Mouse (Mus musculus) forebrain, embryonic 11.5 days (tissue): Measurements from ENCODE around the gene Kcnj4. TPM values are rescaled to one million over a fixed set of nuclear protein-coding genes. Genes with fewer than 3 reads are reported as not detected.

Source experiments
- ATAC-seq: fragments of 200-750 bp; cut with Nextera tagmentation; replicated peaks from 2 replicates; pipeline ENCODE4 v1.8.0; 2017; ENCODE audit warnings: moderate TSS enrichment; ENCODE audit not compliant: low FRiP score
- DNase-seq: peaks from one replicate; pipeline ENCODE4 v3.0.0-alpha.2; 2017; ENCODE audit warnings: low spot score
- H3K27ac ChIP-seq: fragments of 300-500 bp; sonication (generic); 2 replicates; pipeline ENCODE4 v1.5.1; 2014; ENCODE audit warnings: low read depth, low read length
- H3K27me3 ChIP-seq: fragments of 300-500 bp; sonication (generic); 2 replicates; pipeline ENCODE4 v1.6.1; 2014; ENCODE audit warnings: mild to moderate bottlenecking, low read length, mixed read lengths; ENCODE audit not compliant: control insufficient read depth, insufficient read depth
- H3K36me3 ChIP-seq: fragments of 300-500 bp; sonication (generic); 2 replicates; pipeline ENCODE4 v1.6.1; 2014; ENCODE audit warnings: mild to moderate bottlenecking, low read length, moderate library complexity, mixed read lengths; ENCODE audit not compliant: control insufficient read depth, insufficient read depth
- H3K4me1 ChIP-seq: fragments of 300-500 bp; sonication (generic); replicated peaks from 2 replicates; pipeline ENCODE4 v1.6.1; 2014; ENCODE audit warnings: low read length, mixed read lengths; ENCODE audit not compliant: control insufficient read depth, insufficient read depth
- H3K4me2 ChIP-seq: fragments of 300-500 bp; sonication (generic); 2 replicates; pipeline ENCODE4 v1.6.1; 2014; ENCODE audit warnings: low read depth, mild to moderate bottlenecking, low read length, moderate library complexity, mixed read lengths; ENCODE audit not compliant: severe bottlenecking
- H3K4me3 ChIP-seq: fragments of 300-500 bp; sonication (generic); 2 replicates; pipeline ENCODE4 v1.5.1; 2014; ENCODE audit warnings: low read depth, low read length
- H3K9ac ChIP-seq: fragments of 300-500 bp; sonication (generic); 2 replicates; pipeline ENCODE4 v1.6.1; 2014; ENCODE audit warnings: low read length
- H3K9me3 ChIP-seq: fragments of 300-500 bp; sonication (generic); 2 replicates; pipeline ENCODE4 v1.6.1; 2016; ENCODE audit warnings: low read length, mixed read lengths; ENCODE audit not compliant: control insufficient read depth
- WGBS: fragments of 180-500 bp; shearing (Covaris S2); extraction: QIAGEN DNeasy Blood & Tissue Kit; methylation state at CpG from one replicate; pipeline ENCODE4 v1.1.7; 2014; 5-methylcytosine and 5-hydroxymethylcytosine counted together
- polyA plus RNA-seq: library from polyadenylated mRNA; unstranded; fragments of >200 nt; fragmentation: Nextera tagmentation; extraction: Ambion mirVana; gene quantifications from 2 replicates; pipeline ENCODE4 v1.2.1, GENCODE M21; 2014

The Kcnj4 gene
- polyA plus RNA-seq, 1 experiment from 2014 or later = not detected

DNA sequence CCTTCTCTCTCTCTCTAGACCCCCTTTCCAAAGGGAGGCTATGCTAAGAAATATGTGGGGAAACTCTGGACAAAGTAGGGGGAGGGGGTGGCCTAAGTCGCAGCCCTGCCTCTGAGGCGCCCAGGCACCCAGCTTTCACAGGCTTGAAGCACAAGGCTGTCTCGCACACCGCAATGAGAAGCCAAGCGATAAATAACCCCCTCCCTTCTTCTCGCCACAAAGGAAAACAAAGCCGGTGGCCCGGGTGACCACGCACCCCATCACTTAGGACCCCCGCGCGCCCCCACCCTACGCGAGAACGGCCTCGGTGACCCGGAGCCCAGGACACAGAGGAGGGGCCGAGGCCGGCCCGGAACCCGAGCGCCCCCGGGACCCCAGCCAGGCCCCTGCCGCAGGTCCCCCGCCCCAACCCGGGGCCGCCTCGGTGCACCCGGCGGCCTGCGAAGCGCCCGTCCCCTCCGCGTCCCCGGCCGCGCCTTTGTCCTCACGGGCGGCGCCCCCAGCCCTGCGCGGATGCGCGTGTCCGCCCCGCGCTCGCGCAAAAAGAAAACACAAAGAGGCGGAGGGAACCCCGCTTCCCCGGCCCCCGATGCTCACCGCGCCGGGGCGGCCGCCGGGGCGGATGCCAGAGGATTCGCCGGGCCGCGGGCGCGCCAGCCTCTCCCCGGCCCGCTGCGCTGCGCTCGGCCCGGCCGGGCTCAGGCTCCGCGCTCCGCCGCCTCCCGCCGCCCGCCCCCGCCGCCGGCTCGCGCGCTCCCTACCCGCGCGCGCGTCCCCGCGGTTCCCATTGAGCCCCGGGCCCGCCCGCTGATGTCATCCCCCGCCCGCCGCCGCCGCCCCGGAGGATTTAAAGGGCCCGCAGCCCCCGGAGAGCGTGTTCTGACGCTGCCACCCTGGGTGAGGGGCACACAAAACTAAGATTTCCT is 63.4 kb downstream of the Kcnj4 start:
- Histone ChIP-seq H3K27ac (peak overlapping the region; percentile 96), H3K36me3 (peaks cover 11% of the 10 kb centered on the region; the same call in 1 of the 2 replicates), H3K9ac (peak overlapping the region; percentile 100), H3K4me2 (peak overlapping the region; percentile 95), H3K27me3 (no peaks in the 10 kb centered on the region), H3K4me1 (peaks cover 15% of the 10 kb centered on the region), H3K9me3 (no peaks in the 10 kb centered on the region), H3K4me3 (peak overlapping the region; percentile 94)
- WGBS = 1% methylated on average over 55 of the region's 107 CpGs
- peak; percentile 81 for ATAC-seq
- DNase-seq = peak; percentile 92

DNA sequence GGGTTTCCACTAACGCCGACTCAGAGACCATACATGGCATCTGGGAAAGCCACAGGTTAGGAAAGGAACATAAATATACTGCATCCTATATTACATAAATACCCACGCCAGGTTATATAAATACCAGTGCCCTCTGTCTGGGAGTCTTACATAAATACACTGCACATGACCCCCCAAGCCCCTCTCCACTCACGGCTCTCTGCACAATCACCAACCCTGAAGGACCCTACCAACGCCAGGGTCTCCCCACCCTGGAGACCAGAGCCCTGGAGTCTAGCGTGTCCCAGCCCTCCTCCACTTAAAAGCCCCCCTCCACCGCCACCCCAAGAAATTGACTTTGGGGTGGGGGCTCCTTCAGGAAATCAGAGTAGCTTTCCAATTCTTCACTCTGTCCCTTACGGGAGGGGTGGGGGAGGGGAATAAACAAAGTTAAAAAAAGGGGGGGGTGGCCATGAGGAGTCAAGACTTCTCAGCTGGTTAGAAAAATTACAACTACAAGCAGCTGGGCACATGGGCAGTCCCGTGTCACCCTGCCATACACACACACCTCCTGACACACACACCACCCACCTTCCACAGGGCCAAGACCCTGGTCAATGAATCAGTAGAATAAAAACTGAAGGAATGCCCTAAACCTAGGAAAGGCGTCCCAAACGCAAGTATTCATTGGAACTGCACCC is 64.2 kb downstream of the Kcnj4 start:
- Histone ChIP-seq H3K9ac (peak overlapping the region; percentile 100), H3K4me1 (peaks cover 15% of the 10 kb centered on the region), H3K4me3 (peak overlapping the region; percentile 94), H3K36me3 (peaks cover 12% of the 10 kb centered on the region), H3K27me3 (no peaks in the 10 kb centered on the region), H3K4me2 (peak overlapping the region; percentile 95), H3K27ac (peak overlapping the region; percentile 96), H3K9me3 (no peaks in the 10 kb centered on the region)
- ATAC-seq (peak; percentile 25; the same call in 1 of the 2 replicates), DNase-seq (no peak)
- WGBS = 24% methylated on average over 11 of the region's 11 CpGs

DNA sequence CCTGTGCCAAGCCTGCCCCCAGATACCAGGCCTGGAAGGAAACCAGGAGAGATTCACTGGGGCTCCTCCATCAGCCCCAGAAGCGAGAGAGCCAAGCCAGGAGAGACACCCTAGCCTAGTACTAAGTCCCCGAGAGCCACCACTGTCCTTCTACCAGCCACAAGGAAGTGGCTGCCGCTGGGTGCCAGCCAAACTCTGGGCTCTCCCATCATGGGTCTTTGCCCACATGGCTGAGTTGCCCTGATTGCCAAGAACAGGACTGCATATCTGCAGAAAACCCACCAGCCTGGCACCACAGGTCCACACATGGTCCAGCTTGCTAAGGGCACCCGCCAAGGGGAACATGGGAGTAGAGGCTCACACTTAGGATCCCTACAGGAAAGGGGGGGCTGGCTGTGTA is 64.8 kb downstream of the Kcnj4 start:
- H3K27ac ChIP-seq = no peak overlapping the region
- WGBS = 79% methylated on average over 4 of the region's 4 CpGs
- H3K4me2 ChIP-seq = peak overlapping the region; percentile 95
- peaks cover 15% of the 10 kb centered on the region for H3K4me1 ChIP-seq
- no peak for ATAC-seq
- DNase-seq = no peak
- H3K9ac ChIP-seq = peak overlapping the region; percentile 100
- H3K9me3 ChIP-seq = no peaks in the 10 kb centered on the region
- H3K27me3 ChIP-seq = no peaks in the 10 kb centered on the region
- H3K4me3 ChIP-seq = peak overlapping the region; percentile 94
- H3K36me3 ChIP-seq = peaks cover 17% of the 10 kb centered on the region

DNA sequence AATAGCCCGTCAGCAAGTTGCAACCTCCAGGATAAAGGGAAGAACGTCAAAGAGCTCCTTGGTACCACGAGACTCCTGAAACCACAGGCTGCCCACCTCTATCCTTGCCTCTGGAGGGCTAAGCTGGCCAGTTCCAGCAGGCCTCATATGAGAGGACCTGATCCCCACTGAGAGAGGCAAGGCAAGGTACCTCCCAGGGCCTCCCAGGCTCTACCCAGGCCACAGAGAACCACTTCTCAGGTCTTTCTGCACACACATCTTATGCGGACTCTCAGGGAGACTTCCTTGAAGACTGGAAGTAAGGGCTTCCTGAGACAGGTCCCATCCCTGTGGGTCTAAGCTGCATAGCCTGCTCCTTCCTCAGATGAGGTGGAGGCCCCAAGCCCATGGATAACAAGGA is 65.7 kb downstream of the Kcnj4 start:
- H3K4me3 ChIP-seq = no peak overlapping the region; the same call in 1 of the 2 replicates
- no peaks in the 10 kb centered on the region for H3K27me3 ChIP-seq
- H3K9me3 ChIP-seq = no peaks in the 10 kb centered on the region
- peak overlapping the region; percentile 95 for H3K4me2 ChIP-seq
- peak overlapping the region; percentile 100; the same call in 1 of the 2 replicates for H3K9ac ChIP-seq
- no peak overlapping the region for H3K27ac ChIP-seq
- H3K4me1 ChIP-seq = peaks cover 15% of the 10 kb centered on the region
- DNase-seq = no peak
- ATAC-seq = no peak
- 78% methylated on average over 4 of the region's 4 CpGs for WGBS
- peaks cover 26% of the 10 kb centered on the region for H3K36me3 ChIP-seq

DNA sequence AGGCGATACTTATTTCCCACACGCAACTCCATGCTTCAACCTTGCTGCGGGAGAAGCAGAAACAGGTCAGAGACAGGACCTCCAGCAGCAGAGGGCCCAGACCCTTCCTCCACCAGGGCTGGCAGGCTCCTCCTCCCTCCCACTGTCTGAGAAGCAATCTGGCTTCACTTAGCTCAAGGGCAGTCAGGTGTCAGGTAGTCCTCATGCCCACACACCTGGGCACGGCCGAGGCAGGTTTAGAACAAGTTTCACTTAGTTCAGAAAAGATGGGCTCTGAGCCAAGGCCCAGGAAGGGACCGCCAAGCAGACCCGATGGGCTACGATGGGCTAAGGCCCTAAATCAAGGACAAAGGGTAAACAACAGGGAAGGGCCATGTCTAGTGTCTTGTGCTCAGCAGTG is 66.2 kb downstream of the Kcnj4 start:
- Histone ChIP-seq H3K9ac (no peak overlapping the region), H3K4me3 (no peak overlapping the region), H3K4me1 (peaks cover 15% of the 10 kb centered on the region), H3K27ac (no peak overlapping the region), H3K4me2 (no peak overlapping the region), H3K27me3 (no peaks in the 10 kb centered on the region), H3K9me3 (no peaks in the 10 kb centered on the region), H3K36me3 (peaks cover 31% of the 10 kb centered on the region)
- ATAC-seq (no peak), DNase-seq (no peak)
- WGBS = 89% methylated on average over 8 of the region's 8 CpGs

DNA sequence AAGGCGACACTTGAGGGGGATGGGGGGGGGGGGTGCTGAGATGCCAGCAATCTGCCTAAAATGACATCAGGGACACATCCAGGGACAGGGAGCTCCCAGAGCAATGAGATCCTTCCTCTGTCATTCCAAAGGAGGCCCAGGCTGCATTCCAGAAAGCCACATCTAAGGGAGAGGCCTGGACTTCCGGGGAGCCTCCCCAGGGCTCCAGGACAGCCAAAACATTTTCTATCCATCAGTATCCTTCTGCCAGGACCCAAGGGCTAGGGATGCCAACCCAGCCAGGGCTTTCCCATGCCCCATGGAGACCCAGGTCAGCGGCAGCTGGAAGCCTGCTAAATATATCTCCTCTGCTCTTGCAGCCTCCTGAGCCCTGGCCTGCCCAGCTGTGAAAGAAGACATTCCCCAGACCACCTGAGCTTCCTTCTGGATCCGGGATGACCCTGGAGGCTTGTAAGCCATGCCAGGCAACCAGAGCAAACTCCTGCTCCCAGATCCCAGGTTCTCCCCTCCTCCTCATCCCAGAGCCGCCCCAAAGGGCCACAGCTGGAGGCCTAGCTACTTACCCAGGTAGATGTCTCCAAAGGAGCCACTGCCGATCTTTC is 66.7 kb downstream of the Kcnj4 start:
- H3K9ac ChIP-seq = no peak overlapping the region
- H3K9me3 ChIP-seq = no peaks in the 10 kb centered on the region
- 86% methylated on average over 6 of the region's 6 CpGs for WGBS
- H3K27ac ChIP-seq = no peak overlapping the region
- peaks cover 33% of the 10 kb centered on the region for H3K36me3 ChIP-seq
- no peak overlapping the region for H3K4me3 ChIP-seq
- H3K4me1 ChIP-seq = peaks cover 15% of the 10 kb centered on the region
- ATAC-seq (no peak), DNase-seq (no peak)
- H3K27me3 ChIP-seq = no peaks in the 10 kb centered on the region
- no peak overlapping the region for H3K4me2 ChIP-seq

GRCm38 (mm10) chr15:79437541-79438208 is 67.4 kb downstream of the Kcnj4 start:
- 91% methylated on average over 12 of the region's 12 CpGs for WGBS
- Histone ChIP-seq H3K9me3 (no peaks in the 10 kb centered on the region), H3K36me3 (peaks cover 33% of the 10 kb centered on the region), H3K4me3 (no peak overlapping the region), H3K9ac (no peak overlapping the region), H3K4me1 (peaks cover 15% of the 10 kb centered on the region), H3K27me3 (no peaks in the 10 kb centered on the region), H3K4me2 (no peak overlapping the region), H3K27ac (no peak overlapping the region)
- ATAC-seq (no peak), DNase-seq (no peak)

DNA sequence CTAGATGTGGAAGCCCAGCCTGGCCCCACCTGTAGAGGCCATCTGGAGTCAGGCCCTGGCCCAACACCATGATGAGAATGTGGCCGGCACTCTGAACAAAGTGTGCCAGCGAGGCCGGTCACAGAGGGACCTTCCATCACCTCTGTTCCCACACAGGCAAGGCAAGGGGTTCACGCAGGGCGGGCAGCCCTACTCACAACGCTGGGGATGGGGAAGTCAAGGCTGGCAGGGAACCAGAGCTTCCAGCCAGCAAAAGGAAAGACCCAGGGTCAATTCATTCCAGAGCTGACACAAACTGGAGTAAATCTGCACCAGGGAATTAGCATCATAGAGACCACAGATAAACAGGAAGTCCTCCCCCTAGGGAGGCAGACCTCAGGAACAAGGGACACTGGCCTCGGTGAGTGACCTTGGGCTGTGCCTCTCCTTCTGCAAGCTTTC is 68.5 kb downstream of the Kcnj4 start:
- Histone ChIP-seq H3K36me3 (peaks cover 33% of the 10 kb centered on the region), H3K4me2 (no peak overlapping the region), H3K27ac (no peak overlapping the region), H3K9ac (no peak overlapping the region), H3K4me1 (peaks cover 12% of the 10 kb centered on the region), H3K9me3 (no peaks in the 10 kb centered on the region), H3K4me3 (no peak overlapping the region), H3K27me3 (no peaks in the 10 kb centered on the region)
- DNase-seq (no peak), ATAC-seq (no peak)
- WGBS = 75% methylated on average over 7 of the region's 7 CpGs
